Mouse (Mus musculus): ENCODE results near the gene Ino80d.

GRCm38 (mm10) chr1:63131766-63132165, 17.3 kb upstream of the Ino80d start:
- TF ChIP-seq CTCF (IDR thresholded peaks at IDR 0.05; ENCODE audit: low read depth) (no peak), EP300 (IDR thresholded peaks at IDR 0.05; ENCODE audit: low read depth) (no peak)

Data from heart, postnatal 0 days (tissue).